Mouse (Mus musculus) adrenal gland, postnatal 10 days (tissue): ENCODE measurements around the gene Olfr1537. TPM values are rescaled to one million over a fixed set of nuclear protein-coding genes. Genes with fewer than 3 reads are reported as not detected.

Source experiments
- DNase-seq: peaks from one replicate; pipeline ENCODE4 v3.0.0; 2021; ENCODE audit warnings: mixed read lengths
- long read RNA-seq, 2 experiments: library from polyadenylated mRNA; stranded (forward); transcript quantifications; one replicate each; pipeline ENCODE4 v2.0.0; 2021
- total RNA-seq, 2 experiments: library from RNA; stranded (reverse); gene quantifications; 2 replicates each; pipeline ENCODE4 v1.2.3; 2021

The Olfr1537 gene
- not detected for total RNA-seq
- long read RNA-seq, experiment 1: 0 reads
- long read RNA-seq, experiment 2: 0 reads

GRCm38 (mm10) chr9:39249894-39250293, at the start of gene Olfr1537:
Gene Olfr1537 (minus strand): TSS chr9:39249994.
- no peak for DNase-seq

GRCm38 (mm10) chr9:39287136-39287535, 37.3 kb upstream of the Olfr1537 start:
- no peak for DNase-seq

- DNase-seq: no peak
Measured at GRCm38 (mm10) chr9:39276718-39277117, 26.9 kb upstream of the Olfr1537 start, which contains the start of gene Olfr945. Gene Olfr945 (minus strand): TSS chr9:39276818.

- no peak for DNase-seq
Measured at GRCm38 (mm10) chr9:39201620-39202019, 48.2 kb downstream of the Olfr1537 start, which contains the start of gene Olfr944. Gene Olfr944 (plus strand): TSS chr9:39201920.

Other genes with a start within 250 kb of the Olfr1537 start
- not detected for gene Olfr146, start 226.6 kb downstream of the Olfr1537 start, total RNA-seq
- not detected for gene Olfr937, start 185.0 kb downstream of the Olfr1537 start, total RNA-seq
- gene Olfr938, start 171.1 kb downstream of the Olfr1537 start, total RNA-seq: not detected
- gene Olfr27, start 121.9 kb downstream of the Olfr1537 start, total RNA-seq: not detected
- not detected for gene Olfr943, start 83.7 kb downstream of the Olfr1537 start, total RNA-seq
- gene Olfr944, start 48.1 kb downstream of the Olfr1537 start, total RNA-seq: not detected
- gene Olfr945, start 26.8 kb upstream of the Olfr1537 start, total RNA-seq: not detected
- gene Olfr948, start 76.1 kb upstream of the Olfr1537 start, total RNA-seq: not detected
- gene Olfr951, start 137.4 kb upstream of the Olfr1537 start, total RNA-seq: not detected
- gene Olfr952, start 177.2 kb upstream of the Olfr1537 start, total RNA-seq: not detected
- gene Olfr954, start 206.7 kb upstream of the Olfr1537 start, total RNA-seq: not detected
- not detected for gene Olfr955, start 221.9 kb upstream of the Olfr1537 start, total RNA-seq
- not detected for gene Olfr44, start 244.0 kb upstream of the Olfr1537 start, total RNA-seq